Mouse (Mus musculus) thymus, postnatal 10 days (tissue): ENCODE measurements around the gene Tspan18.

Experiments
- DNase-seq, 2 experiments: peaks; one replicate each; pipeline ENCODE4 v3.0.0; 2021; ENCODE audit warnings: low spot score in 2 of 2

Tspan18 gene

GRCm38 (mm10) chr2:93266565-93267169, 67.6 kb downstream of the Tspan18 start:
- no peak for DNase-seq

GRCm38 (mm10) chr2:93262291-93263285, 71.7 kb downstream of the Tspan18 start:
- no peak for DNase-seq

GRCm38 (mm10) chr2:93261521-93262290, 72.6 kb downstream of the Tspan18 start:
- no peak for DNase-seq

DNA sequence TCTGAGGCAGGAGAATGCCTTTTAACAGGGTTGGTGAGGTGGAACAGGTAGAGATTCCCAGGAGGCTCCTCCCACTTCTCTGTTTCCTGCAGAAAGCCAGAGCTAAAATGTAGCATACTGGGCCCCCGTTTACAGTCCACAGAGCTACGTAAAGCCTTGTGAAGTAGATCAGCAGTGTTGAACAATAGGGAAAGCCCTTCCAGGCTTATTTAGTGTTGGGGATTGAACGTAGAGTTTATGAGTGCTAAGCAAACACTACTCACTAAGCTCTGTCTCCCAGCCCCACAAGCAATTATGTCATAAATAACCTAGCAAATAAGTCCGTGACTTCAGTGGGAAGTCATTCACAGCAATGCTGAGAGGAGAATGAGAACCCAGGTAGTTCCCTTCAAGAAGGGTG, 76.7 kb downstream of the Tspan18 start:
- no peak for DNase-seq

- no peak for DNase-seq
These were observed 77.4 kb downstream of the Tspan18 start for GRCm38 (mm10) chr2:93256735-93257405.

DNA sequence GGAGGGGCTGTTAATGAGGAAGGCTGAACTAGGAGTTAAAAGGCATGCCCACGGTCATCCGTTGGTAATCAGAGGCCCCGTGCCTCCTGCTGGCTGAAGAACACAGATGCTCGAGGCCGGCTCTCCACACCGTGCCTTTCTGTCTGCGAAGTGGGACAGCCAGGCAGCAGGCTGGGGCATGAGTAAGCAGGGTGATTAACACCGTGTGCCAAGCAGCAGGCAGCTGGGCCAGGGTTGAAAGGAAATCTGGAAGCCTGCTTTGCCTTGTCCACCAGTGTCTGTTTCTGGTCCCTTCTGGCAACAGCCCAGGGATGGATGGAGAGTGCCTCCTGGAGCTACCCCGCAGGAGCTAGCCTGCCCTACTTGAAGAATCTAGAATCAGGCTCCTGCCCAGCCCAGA, 81.9 kb downstream of the Tspan18 start:
- no peak for DNase-seq

DNA sequence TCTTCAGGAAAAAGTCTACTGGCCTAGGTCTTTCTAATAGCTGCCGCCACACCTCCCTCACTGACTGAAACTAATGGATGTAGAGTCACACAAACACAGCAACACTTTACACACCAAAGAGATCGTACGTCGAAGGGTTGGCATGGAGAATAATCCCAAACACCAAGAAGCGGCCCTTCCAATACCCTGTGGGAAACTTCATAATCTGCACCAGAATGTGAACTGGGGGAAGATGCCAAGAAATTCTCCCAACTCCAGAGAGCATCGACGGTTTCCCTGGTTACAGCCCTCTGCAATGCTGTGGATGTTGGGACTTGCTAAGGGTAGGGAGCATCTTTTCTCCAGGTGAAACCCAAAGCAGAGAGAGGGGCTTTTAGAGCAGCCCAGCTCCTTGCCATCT, 83.7 kb downstream of the Tspan18 start:
- no peak for DNase-seq

- no peak for DNase-seq
These were observed 85.2 kb downstream of the Tspan18 start for GRCm38 (mm10) chr2:93249058-93249457.

GRCm38 (mm10) chr2:93244090-93244443, 90.2 kb downstream of the Tspan18 start:
- DNase-seq = no peak

- DNase-seq = no peak
These were observed 90.7 kb downstream of the Tspan18 start for GRCm38 (mm10) chr2:93243439-93244089.

DNA sequence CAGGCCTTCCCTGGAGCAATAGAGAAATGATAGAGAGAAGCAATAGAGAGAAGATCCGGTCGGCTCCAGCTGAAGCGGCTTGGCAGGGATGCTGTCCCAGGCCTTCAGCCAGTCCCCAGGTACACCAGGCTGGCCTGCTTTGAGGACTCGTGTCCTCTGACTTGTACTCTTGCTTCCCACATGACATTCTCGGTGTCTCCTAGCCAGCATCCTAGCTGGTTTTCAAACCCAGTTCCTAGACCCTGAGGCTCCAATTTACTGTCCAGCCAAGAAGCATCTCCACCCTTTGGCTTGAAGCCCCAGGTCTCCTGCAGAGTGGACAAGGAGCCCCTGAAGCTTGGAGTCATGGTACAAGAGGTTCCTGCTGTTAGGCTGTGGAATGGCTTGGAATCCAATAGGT, 92.1 kb downstream of the Tspan18 start:
- no peak for DNase-seq

DNA sequence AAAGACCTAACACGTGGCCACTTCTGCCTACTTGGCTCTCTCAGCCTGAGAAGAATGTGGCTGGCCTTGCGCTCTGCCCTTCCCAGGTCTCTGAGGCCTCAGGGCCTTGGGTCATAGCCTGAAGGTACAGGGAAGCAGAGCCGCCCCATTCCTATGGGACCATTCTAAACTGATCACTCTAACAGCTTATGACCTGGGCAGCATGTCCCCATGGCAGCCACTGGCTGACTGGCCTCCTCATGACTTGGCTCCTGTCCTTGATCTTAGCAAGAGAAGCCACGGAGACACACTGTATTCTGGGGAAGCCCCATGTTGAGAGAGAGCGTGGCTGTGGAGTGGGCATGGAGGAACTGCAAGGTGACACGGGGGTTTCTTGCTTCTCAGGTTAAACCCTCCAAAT, 95.4 kb downstream of the Tspan18 start:
- no peak for DNase-seq

DNA sequence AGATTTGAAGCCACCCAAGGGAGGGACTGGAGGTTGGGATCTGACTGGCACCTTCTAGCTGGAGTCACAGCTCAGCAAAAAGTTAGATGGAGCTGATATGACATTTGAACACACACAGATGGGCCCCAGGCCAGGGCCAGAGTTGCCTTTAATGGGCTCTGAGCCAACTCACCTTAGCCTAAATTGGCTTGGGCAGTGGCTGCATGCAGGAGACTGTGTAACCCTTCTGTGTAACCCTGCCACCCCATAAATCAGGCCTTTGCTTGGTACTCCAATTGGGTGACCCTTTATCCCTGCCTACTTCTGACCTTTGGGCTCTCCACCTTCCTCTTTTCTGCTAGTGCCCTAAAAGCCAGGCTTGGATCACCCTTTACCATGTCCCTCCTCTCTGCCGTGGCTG, 97.2 kb downstream of the Tspan18 start:
- DNase-seq = no peak

GRCm38 (mm10) chr2:93232141-93232540, 102.2 kb downstream of the Tspan18 start:
- no peak for DNase-seq

GRCm38 (mm10) chr2:93228480-93228824, 105.9 kb downstream of the Tspan18 start:
- DNase-seq = no peak

GRCm38 (mm10) chr2:93227713-93228479, 106.4 kb downstream of the Tspan18 start:
- DNase-seq = no peak

DNA sequence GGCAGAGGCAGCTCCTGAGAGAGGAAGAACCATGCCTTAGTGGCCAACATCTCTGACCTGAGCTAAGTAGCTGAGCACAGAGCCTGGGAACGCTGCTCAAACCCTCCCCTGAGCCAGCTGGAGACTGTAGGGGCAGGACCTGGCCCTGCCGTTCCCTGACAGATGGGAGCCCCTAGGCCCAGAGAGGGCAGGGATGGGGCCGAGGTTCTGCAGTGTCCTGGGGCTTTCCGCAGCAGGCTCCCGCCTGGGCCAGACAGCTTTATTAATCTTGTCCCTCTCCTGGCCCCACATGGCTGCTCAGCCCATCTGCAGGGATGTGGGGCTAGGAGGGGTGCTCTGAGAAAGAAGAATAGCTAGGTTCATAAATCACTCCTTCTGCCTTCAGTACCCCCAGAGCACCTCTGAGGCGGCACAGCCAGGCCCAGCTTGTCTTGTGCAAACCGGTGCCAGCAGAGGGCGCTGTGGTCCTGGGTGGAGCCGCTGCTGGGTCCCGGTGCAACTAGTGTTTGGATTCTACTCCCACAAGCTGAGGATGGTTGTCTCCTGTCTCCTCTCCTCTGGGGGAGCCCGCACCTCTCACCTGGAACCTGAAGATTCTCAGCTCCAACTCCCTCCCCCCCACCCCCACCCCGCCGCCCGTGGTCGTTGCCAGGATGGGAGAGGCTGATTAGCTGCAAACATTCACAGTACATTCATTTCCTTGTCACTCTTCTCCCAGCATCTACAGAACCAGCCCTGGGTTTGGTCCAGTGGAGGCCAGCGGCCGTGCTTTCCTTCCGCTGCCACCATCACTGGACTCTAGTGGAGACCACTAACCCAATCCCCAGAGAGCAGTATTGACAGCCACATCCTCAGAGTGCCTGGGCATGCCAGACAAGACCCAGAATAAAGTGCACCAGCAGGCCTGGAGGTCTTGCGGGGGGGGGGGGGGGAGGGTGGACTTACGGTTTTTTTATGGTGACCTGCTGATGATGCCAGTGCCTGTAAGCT, 107.4 kb downstream of the Tspan18 start:
- peak; percentile 39 to 84 for DNase-seq

DNA sequence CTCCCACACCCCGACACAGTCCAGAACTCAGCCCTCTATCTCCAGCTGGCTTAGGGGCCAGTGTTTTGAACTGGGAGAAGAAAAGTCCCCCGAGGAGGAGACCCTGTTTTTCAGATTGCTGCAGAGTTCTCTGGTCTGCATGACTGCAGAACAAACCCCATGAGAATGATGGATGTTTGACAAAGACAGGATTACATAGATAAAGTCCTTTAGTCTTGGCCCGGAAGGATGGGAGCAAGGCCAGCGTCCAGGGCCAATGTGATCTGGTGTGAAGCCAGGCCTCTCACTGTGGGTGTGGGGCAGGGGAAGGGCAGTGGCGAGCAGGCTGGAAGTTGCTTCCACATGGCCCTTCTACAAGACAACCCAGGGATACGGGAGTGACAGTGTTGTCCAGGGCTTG, 110.8 kb downstream of the Tspan18 start:
- no peak for DNase-seq

DNA sequence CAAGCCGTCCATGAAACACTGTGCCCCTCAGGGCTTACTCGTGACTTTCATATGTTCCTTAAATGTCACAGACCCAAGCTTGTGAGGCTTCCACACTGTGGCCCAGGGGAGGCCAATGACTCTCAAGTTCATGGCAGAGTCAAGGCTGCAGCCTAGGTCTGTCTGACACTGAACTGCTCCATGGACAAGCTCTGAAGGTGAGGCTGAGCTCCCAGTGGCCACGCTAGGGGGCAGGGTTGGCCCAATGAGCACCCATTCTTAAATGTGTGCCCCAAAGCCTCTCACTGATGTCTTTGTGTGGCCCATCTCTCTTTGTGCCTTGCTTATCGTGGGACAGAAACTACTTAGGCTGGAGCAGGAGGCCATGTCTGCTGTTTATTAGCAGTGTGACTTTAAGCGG, 113.9 kb downstream of the Tspan18 start:
- no peak for DNase-seq
